Mouse (Mus musculus) neutrophil, adult 5-6 weeks (primary cell): Measurements from ENCODE around the gene Cgnl1. TPM values are rescaled to one million over a fixed set of nuclear protein-coding genes. Genes with fewer than 3 reads are reported as not detected.

Source experiments
- ATAC-seq: fragments of 151-379, 151-347 bp; 2 replicates; pipeline ENCODE4 v1.8.0; 2017; ENCODE audit warnings: mild to moderate bottlenecking, moderate TSS enrichment; ENCODE audit not compliant: insufficient number of reproducible peaks, poor library complexity, low FRiP score, severe bottlenecking; ENCODE audit errors: extremely low read depth
- total RNA-seq: library from RNA; stranded (forward); fragments of 200-1000 nt; gene quantifications from 2 replicates; pipeline ENCODE4 v1.2.3, GENCODE M21; 2017

Gene Cgnl1
- total RNA-seq, 1 experiment from 2014 or later: 2.9 TPM

DNA sequence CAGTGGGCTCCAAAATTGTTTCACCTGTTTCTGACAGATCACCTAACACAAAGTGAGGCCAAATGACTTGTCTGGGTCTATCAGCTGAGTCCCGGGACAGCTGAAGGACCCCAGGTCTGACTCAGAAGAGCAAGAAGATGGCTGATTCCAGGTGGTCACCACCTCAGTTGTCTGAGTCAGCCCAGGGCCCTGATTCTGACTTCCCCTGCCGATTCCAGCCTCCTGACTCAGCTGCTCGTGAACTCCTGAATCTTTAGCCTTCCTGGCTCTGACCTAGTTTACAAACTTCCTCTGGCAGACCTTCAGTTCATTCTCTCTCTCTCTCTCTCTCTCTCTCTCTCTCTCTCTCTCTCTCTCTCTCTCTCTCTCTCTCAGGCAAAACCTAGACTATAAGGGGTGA lies 86.6 kb downstream of the Cgnl1 start:
- no peak for ATAC-seq

DNA sequence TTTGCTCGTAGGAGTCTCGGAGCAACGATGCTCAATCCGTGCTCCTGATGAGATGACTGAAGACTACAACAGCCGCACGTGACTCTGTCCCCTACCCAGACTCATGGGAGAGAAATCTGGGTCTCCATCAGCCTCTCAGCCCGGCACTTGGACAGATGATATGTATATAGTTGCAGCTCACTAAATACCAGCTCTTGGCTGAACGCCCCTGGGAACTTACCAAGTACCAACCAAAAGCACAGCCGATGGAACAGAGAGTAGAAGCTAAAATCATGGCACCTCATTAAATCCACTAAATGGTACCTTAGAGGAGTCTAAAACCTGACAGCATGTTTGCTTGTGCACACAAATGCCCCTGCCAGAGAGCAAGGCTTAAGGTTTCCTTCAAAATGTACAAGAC lies 91.0 kb downstream of the Cgnl1 start:
- ATAC-seq: no peak

DNA sequence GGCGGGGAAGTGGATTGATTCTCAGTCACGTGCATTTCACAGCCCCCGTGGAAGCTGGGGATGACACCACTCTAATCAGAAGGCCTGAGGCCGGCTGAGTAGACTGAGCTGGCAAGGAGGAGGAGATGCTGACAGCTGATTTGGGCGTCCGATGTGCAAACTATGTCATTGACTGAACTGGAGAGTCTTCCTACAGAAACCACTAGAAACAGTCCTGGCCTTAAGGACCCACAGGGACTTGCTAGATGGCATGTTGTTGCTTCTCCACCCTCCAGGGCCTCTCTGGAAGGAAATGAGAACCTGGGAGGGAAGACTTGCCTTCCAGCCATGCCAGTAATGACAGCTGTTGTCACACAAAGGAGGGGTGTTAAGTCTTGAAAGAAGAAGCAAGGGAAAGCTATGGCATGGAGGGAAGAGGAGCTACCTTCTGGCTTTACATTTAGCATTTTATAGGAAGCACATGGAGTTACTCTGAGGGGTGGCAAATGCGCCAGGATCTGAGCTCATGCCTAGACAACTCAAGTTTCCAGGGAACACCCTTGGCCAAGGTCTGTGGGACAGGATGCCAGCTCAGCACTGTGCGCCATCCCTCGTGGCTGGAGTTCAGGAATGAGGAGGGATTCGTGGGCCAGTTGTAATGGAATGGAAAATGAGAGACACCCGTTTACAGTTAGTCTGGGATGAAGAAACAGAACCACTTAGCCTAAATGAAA lies 92.1 kb downstream of the Cgnl1 start:
- no peak for ATAC-seq

DNA sequence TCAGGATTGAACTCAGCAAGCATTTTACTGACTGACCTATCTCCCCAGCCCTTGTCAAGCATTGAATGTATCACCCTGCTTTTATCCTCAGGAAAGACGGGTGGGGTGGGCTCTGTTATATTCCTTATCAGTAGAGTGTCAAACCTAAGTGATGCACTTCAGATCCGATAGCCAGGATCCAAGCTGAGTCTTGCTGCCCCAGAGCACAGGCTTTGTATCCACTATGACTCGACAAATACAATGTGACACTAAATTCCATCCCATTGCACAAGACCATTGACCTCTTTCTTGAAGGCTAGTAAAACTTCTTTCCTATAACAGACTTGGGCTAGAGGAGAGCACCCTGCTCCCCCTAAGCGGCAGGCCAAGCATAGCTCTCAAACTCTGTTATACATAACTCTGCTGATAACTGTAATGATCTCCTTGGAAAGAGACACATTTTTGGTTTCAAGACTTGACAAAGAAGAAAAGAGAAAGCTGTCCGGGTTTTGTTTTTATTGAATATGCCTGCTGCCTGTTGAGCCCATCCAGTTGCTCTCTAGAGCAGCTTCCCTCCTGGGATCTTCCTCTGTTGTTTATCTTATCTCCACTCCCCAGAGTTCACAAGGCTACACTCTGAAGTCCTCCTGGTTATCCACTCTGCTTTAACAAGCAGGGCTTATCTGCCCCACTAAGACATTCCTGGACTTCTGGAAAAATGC lies 94.3 kb downstream of the Cgnl1 start:
- no peak for ATAC-seq

DNA sequence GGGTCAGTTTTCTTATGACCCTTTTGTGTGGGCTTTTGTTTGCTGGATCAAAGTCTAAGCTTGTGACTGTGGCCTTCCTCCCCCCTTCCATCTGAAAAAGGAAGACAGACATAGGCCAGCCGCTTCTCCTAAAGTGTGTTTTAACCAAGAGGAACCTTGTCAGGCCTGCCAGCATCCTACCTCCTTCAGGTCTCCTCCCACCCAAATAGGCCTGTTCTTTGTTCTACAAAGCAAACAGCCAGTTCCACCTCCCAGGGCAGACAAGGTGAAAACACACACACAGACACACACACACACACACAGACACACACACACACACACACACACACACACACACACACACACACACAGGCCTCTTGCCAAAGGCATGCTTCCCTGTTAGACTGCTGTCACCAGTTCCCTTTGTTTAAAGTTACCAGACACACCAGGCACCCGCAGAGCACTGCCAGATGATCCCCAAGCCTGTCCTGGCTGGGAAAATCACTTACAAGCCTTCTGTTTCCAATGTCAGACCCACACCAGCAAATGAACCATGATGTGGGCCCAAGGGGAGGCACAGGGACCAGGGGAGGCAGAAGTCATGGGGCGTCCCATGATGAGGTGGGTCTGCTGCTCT lies 95.5 kb downstream of the Cgnl1 start:
- no peak for ATAC-seq

DNA sequence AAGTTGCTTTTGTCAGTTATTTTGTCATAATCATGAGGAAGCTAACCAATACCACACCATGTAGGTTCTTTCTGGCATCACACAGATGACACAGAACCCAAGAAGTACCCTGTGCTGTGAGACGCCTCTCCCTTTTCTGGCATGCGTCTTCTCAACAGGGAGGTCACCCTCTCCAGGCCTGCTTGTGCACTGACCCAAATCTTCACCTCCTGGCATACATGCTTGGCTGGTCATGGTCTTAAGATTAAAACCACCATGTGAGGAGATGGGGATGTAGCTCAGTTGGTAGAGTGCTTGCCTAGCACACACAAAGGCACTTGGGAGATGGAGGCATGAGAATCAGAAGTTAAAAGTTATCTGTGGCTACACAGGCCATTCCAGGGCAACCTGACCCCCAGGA lies 96.2 kb downstream of the Cgnl1 start:
- ATAC-seq: no peak

DNA sequence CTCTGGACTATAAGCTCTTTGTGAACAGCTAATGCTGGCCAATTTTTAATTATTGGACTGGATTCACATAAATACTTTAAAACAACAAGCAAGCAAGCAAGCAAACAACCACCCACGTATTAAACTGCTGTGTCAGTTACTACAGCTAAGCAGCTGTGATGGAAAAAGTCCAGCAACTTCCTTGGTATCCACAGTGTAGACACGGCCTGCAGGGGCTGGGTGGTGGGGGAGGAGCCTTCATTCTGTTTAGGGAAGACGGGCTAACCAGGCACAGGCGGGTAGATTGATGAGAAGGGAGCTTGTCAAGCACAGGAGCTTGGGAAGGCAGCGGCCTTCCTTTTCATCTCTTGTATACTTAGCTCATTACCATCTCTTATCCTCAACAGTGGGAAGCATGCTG lies 96.9 kb downstream of the Cgnl1 start:
- no peak for ATAC-seq

DNA sequence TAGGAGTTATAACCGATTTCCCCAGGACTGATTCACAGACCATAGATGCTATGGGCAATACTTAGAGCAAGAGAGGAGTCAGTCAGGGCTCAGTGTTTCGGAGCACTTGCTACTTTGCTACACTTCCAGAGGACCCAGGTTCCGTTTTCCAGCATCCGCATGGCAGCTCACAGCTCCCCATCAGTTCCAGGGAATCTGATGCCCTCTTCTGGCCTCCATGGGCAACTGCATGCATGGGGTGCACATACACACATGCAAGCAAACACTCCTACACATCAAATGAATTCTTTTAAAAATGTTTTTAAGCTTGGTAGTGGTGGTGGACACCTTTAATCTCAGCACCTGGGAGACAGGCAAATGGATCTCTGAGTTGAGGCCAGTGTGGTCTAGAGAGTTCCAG lies 98.9 kb downstream of the Cgnl1 start:
- ATAC-seq: no peak

DNA sequence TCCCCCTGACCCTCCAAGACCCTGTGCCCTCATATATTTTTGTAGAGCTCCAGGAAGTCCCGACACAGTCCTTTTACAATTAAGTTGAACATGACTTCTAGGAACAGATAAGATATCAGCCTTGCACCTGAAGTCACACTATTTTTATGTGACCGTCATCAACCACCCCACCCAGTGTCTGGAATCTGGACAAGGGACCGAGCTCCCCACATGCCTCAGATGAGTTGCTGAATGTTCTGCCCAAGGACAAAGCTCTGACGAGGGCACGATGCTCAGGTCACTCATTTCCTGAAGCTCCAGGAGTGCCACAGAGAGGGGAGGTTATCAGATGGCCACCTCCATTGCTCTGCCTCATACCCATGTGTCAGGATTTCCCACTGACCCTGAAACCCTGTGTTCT lies 100.7 kb downstream of the Cgnl1 start:
- ATAC-seq: no peak

DNA sequence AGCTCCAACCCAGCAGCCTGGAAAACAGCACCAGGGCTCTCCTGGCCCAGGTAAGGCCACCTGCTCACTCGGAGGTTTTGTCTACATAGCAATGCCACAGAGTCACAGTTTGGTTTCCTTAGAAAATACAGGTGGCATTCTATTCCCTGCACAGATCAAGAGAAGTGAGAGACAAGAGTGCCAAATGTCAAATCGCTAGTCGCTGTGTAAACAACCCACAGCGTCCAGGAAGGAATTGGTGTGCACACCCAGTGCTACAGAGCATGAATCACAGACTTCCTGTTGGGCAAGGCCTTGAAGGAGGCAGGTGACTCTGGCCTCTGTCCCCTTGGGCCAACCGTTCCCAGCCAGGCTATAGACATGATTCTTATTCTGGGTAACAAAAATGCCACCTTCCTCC lies 103.8 kb downstream of the Cgnl1 start:
- ATAC-seq: no peak

DNA sequence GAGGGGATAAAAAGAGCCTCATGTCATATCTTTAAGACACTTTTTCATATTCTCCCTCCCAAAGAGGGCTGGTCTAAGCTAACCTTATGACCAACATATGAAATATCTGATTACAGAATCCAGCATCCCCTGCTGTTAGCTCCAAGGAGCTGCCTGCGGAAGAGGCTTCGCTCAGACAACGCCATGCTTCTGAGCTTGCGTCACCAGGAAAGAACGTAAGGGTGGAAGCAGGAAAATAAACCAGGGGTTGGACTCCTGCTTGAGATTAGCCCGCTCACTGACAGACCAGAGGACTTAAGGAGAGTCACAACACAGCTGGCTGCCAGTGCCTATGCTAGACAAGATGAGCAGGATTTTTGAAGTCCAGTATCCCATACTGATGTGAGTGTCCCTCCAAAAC lies 105.0 kb downstream of the Cgnl1 start:
- ATAC-seq: no peak

DNA sequence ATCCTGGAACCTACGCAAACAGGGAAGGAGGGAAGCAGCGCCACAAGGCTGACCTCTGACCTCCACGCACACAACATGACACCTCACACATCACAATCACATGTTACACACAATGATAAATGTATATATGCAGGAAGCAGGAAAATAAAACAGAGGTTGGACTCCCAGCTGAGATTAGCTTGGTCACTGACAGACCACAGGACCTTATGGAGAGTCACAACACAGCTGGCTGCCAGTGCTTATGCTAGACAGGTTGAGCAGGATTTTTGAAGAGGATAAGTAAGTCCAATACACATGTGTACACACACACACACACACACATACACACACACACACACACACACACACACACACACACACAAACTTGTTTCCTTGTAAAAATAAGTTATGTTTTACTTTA lies 105.9 kb downstream of the Cgnl1 start:
- ATAC-seq: no peak

DNA sequence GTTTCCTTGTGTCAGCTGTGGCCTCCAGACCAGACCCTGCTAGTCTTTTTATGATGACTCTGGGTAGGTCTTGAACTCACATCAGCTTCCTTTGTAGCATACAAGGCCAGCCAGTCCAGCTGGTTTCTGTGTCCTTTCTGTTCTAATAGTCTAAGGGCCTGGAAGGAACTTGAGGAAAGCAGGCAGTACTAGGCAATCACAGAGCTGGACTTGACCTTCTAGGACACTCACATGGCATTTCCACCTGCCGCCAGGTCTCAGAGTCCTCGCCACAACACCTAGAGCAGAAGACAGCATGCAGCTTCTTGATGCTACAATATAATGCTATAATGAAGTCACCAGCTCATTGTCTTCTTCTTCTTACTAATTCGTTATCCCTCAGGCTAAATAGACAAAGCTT lies 106.5 kb downstream of the Cgnl1 start:
- ATAC-seq: no peak

DNA sequence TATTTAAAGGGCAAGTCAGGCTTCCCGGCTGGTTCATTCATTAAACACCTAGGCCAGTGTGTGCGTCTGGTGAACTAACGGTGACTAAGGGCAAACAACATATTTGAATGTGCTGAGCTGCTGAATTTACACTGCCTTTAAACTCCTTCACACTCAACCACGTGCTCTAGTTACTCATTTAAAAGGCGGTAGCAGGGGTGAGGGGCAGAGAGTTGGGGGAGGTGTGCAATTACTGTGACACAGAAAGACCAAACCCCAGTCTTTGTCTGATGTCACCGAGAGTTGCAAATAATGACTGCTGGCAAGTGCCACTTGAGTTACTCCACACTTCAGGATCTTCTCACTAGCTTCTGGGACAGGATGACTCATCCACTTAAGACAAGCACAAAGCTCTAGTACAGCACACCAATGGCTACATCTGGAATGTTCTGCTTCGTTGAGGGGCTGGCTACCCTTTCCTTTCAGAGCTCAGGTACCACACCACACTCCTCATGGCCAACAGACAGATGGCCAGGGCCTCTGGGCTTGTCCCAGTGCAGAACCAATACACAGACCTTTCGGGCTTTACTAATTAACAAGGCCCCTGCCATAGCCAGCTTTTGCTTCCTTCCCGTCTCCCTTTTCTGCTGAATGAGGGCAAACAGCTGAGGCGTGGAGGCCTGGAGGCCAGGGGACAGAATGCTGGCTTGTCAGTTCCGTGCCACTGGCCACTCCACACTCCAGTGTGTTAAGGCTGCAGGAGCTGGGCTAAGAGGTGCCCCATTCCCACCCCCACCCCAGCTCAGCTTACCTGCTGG lies 107.8 kb downstream of the Cgnl1 start:
- no peak for ATAC-seq

DNA sequence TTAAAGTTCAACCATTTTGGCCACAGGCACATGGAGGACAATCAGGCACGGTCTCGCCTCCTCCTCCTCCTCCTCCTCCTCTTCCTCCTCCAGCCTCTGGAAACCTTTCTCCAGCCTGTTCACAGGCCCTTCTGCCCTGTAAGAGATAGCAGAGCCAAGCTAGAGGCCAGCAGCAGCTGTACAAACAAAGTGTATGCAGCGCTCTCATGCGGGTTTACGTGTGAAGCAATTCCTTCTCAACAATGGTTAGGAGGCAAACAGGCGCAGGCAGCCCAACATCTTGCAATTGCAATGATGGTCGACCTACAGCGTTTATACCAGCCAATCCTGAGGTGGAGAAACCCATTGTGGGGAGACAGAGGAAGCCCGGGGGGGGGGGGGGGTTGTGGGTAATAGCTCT lies 110.9 kb downstream of the Cgnl1 start:
- no peak for ATAC-seq

DNA sequence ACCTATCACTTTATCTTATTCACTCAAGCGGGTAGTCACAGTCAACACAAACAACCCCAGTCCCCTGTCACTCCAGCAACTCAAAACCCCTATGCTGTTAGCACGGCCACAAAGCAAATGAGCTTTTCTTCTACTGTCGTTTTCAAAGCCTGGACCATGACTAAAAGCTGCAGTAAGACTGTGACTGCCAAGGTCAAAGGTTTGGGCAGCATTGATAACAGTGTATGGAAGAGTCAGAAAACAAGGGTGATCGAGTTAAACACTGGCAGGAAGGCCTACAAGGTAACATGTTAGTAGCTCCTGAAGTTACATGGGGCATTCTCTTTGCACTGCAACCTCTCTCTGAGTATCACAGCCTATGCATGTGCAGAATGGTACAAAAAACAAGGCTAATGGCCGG lies 111.7 kb downstream of the Cgnl1 start:
- no peak for ATAC-seq

DNA sequence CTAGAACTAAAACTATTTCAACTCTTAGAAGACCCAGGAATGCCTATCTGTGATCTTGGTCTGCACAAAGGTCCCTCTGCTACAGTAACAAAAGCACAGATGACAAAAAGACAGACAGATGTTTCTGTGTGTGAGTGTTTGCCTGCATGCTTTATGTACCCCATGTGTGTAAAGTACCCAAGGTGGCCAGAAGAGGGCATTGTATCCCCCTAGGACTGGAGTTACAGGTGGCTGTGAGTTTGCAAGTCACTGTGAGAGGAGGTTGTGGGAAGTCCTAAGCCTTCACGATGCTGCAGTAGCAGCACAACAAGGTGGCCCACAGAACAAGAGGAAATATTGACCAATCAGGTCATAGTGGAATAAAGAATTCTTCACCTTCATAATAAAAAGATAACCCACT lies 114.2 kb downstream of the Cgnl1 start:
- ATAC-seq: no peak

DNA sequence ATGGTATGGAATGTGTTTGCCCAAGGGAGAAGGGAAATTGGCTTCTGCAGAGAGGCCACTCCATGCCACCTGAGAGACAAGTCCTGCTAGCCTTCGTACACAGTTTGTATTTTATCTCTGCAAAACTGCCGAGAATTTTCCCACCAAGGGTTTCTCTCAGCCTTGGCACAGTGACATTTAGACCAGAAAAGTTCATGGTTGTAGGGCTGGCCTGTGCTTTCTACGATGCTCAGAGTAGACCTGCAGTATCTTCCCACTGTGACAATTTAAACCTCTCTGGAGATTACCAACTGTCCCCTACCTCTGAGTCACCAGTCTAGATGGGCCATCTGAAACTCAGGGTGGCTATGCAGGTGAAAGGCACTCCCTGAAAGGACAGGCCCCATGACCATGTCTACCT lies 116.5 kb downstream of the Cgnl1 start:
- no peak for ATAC-seq

DNA sequence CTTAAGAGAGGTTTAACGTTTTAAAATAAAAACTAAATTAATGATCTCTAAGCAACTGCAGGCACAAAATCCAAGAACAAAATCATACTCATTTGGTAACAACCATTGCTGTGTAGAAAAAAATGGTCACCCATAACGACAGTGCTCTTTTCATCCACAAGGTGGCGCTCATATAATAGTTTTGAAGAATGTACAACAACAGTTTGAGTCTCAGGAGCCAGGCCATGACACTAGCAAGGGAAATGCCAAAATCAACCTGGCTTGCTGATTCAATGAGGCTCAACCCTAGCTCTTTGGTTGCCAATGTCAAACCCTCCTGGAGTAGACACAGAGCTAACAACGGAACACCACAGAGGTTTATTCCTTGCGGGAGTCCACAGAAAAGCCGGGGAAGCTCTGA lies 125.3 kb downstream of the Cgnl1 start:
- ATAC-seq: no peak

DNA sequence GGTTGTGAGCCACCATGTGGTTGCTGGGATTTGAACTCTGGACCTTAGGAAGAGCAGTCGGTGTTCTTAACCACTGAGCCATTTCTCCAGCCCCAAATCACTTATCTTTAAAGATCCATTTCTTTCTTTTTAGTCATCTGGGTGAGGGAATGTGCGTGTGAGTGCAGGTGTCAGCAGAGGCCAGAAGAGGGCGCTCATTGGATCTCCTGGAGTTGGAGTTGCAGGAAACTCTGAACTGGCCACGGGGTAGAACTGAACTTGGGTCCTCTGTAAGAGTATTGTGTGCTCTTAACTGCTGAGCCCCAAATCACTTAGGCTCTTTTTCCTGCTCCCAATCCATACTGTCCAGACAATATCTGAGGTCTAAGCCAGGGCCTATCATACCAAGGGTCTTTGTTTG lies 127.8 kb downstream of the Cgnl1 start:
- no peak for ATAC-seq
